Mouse (Mus musculus) gastrocnemius, postnatal 10 days (tissue): Measurements from ENCODE around the gene Tut1. TPM values are rescaled to one million over a fixed set of nuclear protein-coding genes. Genes with fewer than 3 reads are reported as not detected.
A peak's percentile ranks its signal among the peaks of the same experiment; 100 is the strongest.

ENCODE experiments used
- DNase-seq: peaks from one replicate; pipeline ENCODE4 v3.0.0; 2021; ENCODE audit warnings: mixed read lengths
- total RNA-seq, 2 experiments: library from RNA; stranded (reverse); gene quantifications; 2 replicates each; pipeline ENCODE4 v1.2.3; 2021

Gene Tut1
- total RNA-seq, 2 experiments from 2014 or later: 9.1 to 11.2 TPM

DNA sequence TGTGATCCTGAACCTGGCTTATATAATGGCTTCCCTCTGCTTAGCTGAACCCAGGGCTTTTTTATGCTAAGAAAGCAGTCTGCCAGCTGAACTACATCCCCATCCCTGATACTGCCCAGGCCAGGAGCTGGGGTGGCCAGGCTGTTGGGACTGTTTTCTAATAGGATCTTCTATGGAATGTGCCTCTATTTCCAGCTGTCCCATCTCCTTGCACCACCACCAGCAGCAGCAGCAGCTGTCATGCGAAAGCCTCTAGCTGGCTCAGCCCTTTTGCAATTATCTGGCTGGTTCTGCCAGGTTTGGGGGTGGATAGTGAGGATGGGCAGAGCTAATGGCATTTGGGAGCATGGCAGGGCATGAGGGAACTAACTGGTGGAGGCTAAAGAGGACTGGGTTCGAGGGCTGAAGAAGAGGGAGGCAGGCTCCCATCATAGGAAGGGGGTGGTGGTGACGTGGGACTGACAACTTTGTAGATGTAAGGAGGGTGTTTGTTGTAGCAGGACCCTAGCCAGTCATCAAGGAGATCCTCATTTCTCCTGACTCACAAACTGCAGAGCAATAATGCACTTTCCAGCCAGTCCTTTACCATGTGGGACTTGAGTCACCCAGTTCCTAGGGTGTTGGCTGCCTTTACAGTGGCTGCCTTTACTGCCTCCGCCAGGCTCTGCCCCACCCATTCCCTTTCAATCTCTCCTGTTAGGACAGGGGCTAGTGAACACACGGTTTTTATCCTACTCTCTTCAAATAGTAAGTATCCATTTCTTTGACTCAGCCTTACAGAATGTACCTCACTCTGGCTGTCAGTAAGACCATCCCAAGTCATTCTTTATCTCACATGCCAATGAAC, 28.9 kb downstream of the Tut1 start:
- DNase-seq: no peak

DNA sequence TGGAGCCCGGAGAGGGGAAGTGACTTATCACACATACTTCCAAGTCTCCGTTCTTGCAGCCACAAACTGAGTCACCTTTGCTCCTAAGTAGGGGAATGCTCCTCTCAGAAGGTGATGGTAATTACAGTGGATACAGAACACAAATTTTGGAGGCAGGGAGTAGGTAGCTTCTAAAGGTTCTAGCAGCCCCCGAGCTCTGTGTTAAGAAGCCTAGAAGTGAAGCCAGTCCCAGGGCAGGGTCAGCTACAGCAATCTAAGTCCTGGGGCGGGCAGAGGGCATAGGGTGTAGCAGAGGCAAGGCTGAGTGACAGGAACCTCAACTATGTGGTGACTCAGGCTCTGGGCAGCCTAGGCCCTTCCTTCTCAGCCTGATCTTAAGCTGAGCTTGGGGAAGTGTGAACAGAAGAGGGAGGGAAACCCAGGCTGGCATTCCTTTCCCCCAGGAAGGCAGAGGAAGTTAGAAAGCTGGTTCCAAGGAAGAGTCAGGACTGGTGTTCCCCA, 29.6 kb downstream of the Tut1 start:
- DNase-seq: no peak

DNA sequence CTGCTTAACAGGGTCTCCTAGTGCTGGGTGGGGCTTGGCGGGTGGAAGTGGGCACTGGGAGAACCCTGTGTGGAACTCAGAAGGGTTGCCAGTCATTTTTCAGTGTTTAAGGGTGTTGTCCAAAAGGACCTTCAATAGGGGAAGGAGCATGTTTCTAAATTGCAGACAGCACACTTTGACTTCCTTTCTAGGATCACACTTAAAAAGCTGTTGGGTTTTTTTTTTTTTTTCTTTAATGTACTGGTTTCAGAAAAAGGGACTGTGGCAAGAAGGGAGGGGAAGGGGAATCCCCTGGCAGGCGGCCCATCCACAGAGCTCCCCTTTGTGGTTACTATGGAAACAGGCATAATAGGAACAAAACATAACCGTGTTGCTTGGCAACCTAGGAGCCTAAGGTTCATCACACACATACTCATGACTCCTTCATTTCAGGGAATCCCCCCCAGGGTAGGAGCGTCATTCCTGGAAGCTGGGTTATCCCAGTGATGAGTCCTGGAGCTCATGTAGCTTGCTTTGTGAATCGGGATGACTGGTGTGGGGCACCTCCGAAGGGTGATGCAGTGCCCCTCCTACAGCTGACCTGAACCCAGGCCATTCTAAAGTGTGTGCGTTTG, 30.7 kb downstream of the Tut1 start:
- DNase-seq: peak; percentile 68

DNA sequence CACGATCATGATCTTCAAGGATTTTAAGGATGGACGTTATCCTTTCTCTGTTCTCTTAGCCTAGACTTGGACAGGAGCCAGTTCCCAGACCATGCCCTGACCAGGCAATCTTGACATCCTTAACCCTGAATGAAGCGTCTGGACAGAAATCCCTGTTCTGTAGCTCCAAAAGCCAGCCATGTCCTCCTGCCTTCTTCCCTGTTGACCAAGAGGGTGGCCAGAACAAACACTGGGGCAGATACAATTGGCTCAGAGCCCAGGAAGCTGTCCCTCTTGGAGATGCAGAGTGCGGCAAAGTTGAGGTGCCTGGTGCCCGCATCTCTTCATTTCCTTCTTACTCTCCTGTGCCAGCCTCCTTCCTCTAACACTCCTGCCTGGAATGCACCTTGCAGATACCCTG, 32.2 kb downstream of the Tut1 start:
- no peak for DNase-seq

DNA sequence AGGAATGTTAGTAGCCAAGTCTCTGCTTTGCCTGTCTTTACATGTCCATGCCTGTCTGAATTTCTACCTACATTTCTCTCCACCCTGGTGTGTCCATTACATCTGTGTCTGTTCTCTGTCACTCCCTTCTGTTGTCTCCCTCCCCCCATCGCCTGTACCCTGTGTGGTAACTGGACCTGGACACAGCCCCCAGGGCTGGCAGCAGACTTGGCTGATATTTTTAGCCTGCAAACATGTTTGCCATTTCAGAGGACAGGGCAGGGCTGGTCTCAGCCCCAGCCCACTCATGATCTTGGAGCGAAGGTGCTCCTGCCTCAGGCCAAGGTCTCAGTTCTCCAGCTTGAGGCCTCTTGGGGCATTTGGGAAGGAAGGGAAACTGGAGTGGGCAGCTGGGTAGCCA, 34.2 kb downstream of the Tut1 start:
- peak; percentile 45 for DNase-seq

DNA sequence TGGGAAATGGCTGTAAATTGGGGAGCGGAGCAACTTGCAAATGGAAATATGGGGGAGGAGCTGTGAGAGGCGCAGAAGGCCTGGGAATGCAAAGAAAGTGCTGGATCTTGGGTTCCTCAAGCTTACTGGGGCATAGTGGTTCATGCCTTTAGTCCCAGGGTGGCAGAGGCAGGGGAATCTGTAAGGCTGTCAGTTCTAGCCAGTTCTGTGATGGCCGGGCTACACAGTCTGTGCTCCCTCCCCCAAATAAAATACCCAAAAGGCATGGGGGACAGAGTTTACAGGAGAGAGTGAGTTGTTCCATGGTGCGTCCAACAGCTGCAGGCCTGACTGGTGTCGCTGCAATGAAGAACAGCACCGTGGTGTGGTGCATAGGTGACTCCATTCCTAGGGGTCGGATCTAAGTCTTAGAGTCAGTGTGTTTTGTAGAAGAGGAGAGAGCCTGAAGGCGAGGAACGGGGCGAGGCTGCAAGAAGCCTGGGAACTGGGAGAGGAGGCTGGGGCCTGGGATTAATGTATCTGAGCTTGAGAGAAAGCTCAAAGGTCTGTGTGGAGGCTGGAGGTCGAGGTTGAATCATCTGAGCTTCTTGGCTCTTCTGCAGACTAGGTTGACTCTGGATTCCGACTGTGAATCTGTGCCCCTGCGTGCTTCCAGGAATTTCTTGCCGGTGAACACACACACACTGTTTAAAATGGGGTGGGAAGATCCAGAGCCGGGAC, 34.9 kb downstream of the Tut1 start:
- no peak for DNase-seq

DNA sequence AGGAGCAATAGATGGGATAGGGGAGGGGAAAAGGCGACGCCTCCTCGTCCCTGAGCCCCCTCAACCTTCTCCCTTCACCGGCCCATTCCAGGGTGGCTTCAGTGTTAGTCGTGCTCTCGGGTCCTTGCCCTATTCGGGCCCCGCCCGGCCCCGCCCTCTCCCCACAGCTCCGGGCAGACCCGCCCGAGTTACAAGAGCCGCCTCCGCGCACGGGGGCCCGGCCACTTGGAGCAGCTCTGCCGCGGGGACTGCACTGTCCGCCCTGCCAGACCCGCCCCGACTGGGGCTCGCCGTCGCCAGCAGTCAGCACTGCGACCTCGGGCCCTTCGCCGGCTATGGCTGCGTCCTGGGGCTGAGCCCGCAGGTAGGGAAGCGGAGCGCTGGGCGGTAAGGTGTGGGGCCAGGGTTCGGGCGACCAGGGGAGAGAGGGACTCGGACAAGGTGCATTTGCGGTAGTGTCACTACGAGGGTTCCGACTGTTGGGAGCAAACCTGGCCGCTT, 35.5 kb downstream of the Tut1 start, which contains the start of gene Ahnak:
Ahnak (plus strand) TSS at position 219 of the 501 bp plus-strand sequence.
- DNase-seq: peak; percentile 89

DNA sequence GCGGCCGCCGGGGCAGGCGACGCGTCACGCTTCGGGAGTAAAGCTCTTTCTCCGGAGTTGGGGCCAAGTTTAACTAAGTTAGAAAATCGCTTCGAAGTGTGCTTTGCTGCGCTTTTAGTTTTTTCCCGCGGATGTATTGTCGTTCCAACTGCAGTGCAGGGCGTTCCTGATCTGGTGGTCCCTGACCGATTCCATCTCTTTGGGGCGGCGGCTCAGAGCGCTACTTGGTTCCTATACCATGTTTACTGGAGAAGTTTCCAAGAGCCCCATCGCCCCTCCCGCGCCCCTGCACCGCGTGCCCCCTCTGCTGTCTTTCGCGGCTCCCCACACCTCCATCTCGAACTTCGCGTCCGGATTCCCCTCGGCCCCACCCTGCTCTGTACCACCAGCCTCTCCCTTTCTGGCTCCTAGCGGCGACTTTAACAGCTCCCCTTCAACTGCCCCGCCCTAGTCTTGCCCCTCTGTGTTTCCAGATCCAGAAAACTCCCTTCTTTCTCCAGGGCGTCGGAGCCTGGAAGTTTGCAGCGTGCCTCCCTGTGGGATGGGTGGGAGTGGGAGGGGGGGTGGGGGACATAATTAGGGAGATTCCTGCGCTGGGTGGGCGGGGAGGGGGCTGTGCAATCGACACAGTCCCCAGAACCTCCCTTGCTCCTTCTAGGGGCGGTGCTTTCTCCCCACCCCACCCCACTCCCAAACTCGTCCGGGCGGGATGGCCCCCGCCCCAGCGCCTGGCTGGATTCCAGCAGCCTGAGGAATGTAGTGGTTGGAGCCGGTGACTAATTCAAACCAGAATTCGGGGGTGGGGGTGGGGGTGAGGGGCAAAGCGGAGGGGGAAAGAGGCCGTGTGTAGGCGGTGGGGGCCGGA, 36.2 kb downstream of the Tut1 start:
- peak; percentile 95 for DNase-seq

DNA sequence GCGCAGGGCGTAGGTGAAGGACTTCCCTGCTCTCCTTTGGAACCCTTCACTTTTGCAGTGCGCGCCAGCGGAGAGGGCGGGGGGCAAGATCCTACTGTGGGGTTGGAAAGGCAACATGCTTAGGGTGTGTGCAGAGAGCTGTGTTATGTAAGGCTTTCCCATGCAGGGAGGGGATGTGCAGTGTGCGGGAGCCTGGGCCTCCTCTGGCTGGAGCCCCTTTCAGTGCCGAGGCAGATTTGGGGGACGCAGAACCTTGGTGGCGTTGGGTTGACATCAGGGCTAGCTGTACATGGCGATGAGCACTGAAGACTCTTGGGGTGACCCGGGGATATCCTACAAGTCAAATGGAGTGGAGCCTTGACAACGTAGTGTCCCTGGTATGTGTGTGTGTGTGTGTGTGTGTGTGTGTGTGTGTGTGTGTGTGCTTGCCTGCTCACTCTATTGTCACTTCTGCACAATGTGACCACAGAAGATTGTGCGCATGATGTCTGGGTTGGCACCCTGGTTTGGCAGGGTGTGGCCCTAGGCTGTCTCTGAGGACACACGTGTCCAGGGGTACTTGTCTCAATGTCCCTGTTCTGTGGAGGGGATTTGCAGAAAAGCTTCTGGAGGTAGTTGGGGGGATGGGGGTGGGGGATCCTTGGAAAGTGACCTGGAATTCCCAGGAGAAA, 36.9 kb downstream of the Tut1 start:
- no peak for DNase-seq

DNA sequence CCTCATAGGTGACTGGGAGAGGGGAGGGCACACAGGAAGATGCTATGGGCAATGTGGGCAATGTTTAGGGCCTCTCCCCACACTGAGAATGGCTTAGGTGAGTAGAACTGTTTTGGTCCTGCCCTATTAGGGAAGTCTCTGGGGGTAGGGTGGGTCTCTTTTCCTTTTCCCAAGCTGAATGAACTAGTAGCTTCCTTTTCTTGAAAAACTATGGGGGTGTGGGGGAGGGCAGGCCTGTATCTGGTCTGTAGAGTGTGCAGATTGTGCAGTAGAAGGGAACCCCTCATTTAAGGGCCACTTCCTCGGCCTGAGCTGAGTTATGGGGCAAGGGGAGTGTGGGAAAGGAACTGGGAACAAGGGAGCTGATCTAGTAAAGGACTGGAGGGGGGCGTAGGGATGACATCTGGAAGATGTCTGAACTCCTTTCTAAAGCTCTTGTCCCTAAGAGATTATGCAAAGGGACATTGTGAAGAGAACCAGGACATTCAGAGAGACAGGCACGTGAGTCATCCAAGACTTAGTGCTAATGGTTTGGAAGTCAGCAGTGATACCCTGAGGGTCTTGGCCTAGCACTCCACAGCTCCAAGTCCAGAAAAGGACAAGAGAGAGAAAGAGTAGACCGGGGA, 37.7 kb downstream of the Tut1 start:
- no peak for DNase-seq

DNA sequence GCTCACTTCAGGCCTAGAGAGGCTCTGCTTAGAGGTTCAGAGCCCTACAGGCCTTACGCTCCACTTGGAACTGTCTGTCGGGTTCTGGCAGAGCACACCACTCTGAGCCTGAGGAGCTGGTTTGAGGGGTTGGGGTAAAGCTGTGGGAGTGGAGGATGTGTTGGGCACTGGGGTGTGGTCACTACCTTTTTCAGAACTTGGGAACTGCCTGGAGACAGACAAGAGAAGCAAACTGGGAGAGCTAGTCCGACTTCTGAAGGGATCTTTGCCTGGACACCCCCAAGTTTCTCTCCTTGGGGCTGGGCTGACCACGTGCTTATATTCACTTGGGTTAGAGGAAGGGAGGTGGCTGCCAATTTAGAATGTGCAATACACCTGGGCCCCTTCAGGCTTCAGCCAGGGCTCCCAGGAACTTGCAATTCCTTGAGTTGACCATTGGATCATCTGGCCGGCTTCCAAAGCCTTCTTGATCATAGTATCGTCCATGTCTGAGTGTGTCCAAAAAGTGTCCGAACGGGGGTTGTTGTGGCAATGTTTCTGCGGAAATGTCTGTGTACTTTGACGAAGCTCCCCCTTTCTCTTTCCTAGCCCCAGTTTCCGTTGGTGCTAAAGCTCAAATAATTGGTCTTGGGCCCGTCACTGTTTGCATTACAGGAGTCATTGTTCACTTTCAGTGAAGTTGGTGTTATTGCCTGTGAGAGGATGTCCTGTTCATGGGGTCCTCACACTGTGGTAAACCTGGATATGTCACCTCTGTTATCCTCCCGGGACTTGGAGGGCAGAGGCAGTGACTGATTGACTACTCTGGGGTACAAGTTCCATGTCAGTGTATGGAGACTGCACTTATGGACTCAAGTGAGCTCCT, 38.5 kb downstream of the Tut1 start:
- peak; percentile 67 for DNase-seq

DNA sequence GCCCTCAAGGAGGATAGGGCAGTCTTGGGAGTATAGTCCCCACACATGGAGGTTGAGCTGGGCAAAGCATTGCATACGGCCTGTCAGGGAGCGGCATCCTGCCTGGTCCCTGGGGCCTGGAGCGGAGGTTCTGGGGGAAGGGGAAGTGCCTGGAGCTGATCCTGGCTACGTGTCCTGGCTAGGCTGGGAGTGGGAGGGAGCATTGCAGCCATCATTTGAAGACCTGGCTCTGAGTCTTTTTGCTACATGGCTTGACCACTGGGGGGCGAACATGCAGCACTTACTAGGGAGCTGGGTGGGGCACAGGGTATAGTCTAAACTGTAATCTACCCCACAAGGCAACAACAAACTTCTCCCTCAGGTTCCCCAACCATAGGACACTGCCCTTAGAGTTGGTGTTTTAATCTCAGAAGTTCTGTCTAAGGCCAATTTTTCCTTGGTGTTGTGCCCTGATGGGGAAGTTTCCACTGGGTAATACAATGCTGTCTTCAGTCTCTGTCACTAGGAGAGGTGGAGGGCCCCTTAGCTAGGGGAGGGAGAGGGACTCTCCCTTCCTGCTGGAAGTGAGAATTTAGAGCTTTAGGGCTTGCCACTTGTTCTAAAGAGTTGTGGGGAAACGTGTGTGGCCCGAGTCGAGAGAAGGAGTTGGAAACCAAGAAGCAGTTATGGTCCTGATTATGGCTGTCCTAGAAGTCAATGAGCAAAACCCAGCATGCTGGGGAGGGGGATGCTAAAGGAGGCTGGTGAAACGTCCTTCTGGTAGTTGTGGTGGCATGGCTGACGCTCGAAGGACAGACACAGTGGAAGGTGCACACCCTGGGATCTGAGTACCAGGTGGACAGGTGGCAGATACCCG, 39.4 kb downstream of the Tut1 start:
- DNase-seq: peak; percentile 86

DNA sequence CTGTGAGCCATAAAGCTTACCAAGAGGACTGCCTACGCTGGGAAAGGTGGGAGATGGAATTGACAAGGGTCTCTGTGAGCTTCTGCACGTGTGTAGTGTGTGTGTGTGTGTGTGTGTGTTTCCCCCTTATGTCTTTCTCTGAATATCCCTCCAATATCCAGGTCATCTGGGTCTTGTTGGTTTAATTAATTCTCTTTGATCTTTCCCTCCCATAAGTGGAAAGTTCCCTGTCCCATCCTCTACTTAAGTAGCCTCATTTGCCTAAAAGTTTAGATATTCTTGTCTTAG, 39.9 kb downstream of the Tut1 start:
- no peak for DNase-seq

DNA sequence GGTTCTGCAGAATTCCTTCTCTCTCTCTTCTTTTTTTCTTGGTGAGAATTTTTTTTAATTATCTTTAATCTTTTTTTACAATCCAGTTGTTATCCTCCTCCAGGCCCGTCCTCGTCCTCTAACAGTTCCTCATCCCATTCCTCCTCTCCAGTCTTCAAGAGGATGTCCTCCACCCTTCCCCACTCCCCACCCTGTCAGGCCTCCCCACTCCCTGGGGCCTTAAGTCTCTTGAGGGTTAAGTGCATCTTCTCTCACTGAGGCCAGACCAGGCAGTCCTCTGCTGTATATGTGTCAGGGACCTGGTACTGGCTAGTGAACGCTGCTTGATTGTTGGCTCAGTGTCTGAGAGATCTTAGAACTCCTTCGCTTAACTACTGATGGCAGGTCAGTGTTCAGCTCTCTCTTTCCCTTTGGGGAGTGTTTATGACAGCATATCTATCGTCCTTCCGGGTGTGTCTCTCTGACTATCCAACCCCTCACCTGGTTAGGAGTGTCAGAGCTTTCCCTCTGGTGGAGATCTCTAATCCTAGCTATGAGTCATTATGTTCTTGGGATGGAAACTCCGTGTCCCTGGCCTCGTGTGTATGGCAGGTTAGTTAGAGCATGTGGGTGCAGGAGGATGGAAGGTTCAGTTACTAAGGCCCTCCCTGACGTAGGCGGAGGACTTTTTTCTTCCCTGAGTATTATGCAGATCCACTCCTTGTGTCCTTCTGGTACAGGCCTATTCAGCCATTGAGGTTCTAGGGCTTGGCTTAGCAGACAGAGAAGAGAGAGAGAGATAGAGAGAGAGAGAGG, 41.4 kb downstream of the Tut1 start:
- DNase-seq: no peak

DNA sequence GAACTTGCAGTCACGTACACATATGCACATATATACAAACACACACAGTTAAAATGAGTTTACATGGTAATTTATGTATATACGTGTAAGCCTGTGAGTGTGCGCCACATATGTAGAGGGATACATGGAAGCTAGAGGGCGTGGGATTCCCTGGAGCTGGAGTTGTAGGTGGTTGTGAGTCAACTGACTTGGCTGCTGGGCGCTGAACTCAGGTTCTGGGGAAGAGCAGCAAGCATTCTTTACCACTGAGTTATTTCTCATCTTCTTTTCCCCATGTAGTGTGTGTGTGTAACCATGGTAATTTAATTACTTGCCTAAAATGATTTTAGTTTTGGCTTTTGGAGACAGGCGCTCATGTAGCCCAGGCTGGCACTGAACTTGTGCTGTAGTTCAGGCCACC, 43.0 kb downstream of the Tut1 start:
- no peak for DNase-seq

DNA sequence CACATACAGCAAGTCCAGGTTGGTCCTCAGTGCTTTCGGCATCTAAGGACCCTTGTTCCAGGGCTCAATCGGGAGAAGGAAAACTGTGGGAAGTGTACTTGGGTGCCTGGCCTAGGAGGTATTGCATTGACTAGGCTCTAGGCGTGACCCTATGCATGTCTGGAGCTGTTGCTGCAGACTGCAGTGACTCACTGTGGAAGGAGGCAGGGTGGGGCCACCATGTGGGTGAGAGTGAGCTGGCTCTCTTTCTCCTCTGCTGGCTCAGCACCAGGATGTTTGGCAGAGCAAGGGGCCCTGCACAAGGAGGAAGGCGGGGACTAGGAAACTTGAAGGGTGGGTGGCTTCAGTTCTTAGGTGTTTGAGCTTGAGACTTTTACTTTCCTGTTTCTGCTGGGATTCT, 43.9 kb downstream of the Tut1 start:
- DNase-seq: peak; percentile 83

DNA sequence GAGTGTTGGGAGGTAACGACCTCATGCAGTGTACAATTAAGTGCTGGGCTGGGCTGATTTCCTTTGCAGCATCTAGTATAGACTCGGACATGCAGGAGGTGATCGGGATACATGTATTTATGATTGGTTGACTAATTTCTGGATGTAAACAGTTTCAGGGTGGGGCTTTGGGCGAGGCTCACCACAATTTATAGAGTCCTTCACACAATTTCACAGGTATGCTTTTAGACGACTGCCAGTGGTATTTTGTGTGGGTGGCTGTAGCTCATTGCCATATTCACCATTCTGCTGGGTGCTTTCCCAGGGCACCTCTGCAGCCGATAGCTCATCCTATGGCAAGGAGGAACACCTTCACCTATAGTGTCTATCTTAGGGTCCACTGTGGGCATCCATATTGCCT, 44.9 kb downstream of the Tut1 start:
- no peak for DNase-seq

DNA sequence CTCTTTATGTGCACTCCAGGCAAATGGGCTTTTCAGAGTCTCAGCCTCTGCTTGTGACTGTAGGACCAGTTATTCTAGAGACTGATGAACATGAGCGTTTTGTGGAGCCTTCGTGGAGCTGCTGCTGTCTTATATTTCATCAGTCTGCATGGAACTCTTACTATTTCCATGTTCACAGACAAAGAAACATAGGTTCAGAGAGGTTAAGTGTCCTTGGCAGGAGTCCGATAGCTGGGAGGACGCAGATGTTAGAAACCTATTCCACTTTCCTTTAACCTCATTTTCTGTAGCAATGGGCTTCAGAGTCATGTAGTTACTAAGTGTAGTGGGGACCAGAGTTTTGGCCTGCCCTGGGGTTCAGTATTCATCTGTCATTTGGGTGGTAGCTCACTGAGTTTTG, 45.6 kb downstream of the Tut1 start:
- DNase-seq: no peak
